ENCODE assay signal across 14 mouse cellular contexts in the genomic region with DNA sequence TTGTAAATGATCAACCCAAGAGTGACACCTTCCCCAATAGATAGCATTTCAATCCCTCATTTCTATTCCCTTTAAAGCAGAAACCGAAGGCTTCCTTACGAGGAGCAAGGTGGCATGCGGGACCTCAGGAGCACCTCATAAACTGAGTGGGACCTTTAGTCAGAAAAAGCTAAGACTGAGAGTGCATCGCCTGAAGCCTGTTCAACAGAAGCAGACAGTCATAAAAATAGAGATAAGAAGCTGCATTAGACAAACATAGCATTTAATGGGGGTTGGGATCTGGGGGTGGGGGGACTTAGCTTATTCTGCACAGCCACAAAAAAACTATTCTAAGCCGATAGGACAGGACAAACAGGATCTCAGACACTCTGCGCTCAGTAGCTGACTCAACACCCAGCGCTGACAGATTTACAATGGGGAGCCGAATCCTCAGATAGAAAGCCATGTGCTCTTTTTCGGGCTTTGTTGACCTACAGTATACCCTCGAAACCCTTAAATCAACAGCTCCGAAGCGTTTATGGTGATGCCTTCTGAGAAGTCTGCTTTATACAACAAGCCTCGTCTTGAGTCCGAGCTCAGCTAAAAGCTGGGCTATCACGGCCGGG. TPM values are rescaled to one million over a fixed set of nuclear protein-coding genes. Genes with fewer than 3 reads are reported as not detected.
A peak's percentile ranks its signal among the peaks of the same experiment; 100 is the strongest.
DNase-seq lines count a peak whose midpoint lies in the region; ATAC-seq and TF ChIP-seq lines count a peak whose summit lies in the region.
"Had no signal": no experiment of that assay in that cellular context is flagged by ENCODE, and none has a peak within 500 bp of the region (broad histone marks: within the 10 kb centered on the region; RNA-seq: fewer than 3 reads in every experiment).

No protein-coding gene starts in this region.

- no peaks in the 10 kb centered on the region; the same call in 1 of the 2 replicates for H3K9me3 ChIP-seq in liver, embryonic 11.5 days (ENCODE audit: control insufficient read depth, low read length)
- H3K9me3 ChIP-seq: embryonic facial prominence, embryonic 13.5 days; forebrain, embryonic 12.5 days; midbrain, embryonic 12.5 days had no signal

- no peaks in the 10 kb centered on the region for H3K27me3 ChIP-seq in kidney, adult 2 months (replicated peaks; ENCODE audit: control insufficient read depth, insufficient read depth, low read length)
- H3K27me3 ChIP-seq in C2C12 (ENCODE audit: control insufficient read depth, insufficient read depth, insufficient read length): no peaks in the 10 kb centered on the region
- H3K27me3 ChIP-seq in liver, embryonic 11.5 days (replicated peaks; ENCODE audit: control insufficient read depth, insufficient read depth, low read length): no peaks in the 10 kb centered on the region
- H3K27me3 ChIP-seq: embryonic facial prominence, embryonic 13.5 days; midbrain, embryonic 12.5 days had no signal

- no peak for TF ChIP-seq CTCF in kidney, adult 2 months (conservative IDR thresholded peaks at IDR 0.05; ENCODE audit: insufficient read depth, insufficient read length, low read depth, low read length)
- no peak for TF ChIP-seq CTCF in C2C12 (IDR thresholded peaks at IDR 0.05; ENCODE audit: control insufficient read depth, insufficient read depth, insufficient read length)

- H3K4me3 ChIP-seq in kidney, adult 2 months (ENCODE audit: insufficient read depth, low read depth, low read length): no peak overlapping the region
- no peak overlapping the region for H3K4me3 ChIP-seq in C2C12 (ENCODE audit: insufficient read depth, poor library complexity, severe bottlenecking)
- no peak overlapping the region for H3K4me3 ChIP-seq in liver, embryonic 11.5 days (ENCODE audit: low read depth, low read length)
- H3K4me3 ChIP-seq: embryonic facial prominence, embryonic 13.5 days; forebrain, embryonic 12.5 days; midbrain, embryonic 12.5 days had no signal

- no peaks in the 10 kb centered on the region for H3K4me1 ChIP-seq in kidney, adult 2 months (ENCODE audit: control insufficient read depth, insufficient read depth, low read length)
- H3K4me1 ChIP-seq in liver, embryonic 11.5 days (replicated peaks; ENCODE audit: control insufficient read depth, insufficient read depth, low read length): no peaks in the 10 kb centered on the region
- H3K4me1 ChIP-seq: embryonic facial prominence, embryonic 13.5 days; forebrain, embryonic 12.5 days; midbrain, embryonic 12.5 days had no signal

- no peaks in the 10 kb centered on the region for H3K79me2 ChIP-seq in C2C12 (ENCODE audit: control insufficient read depth, insufficient read depth)

- no peak for TF ChIP-seq POLR2A in kidney, adult 2 months (IDR thresholded peaks at IDR 0.05; ENCODE audit: low read depth, low read length)

- no peaks in the 10 kb centered on the region for H3K36me3 ChIP-seq in kidney, adult 2 months (ENCODE audit: control insufficient read depth, insufficient read depth, low read length)
- no peaks in the 10 kb centered on the region for H3K36me3 ChIP-seq in C2C12 (ENCODE audit: control insufficient read depth, insufficient read depth)
- H3K36me3 ChIP-seq in liver, embryonic 11.5 days (ENCODE audit: control insufficient read depth, insufficient read depth, low read length): no peaks in the 10 kb centered on the region
- H3K36me3 ChIP-seq: embryonic facial prominence, embryonic 13.5 days; midbrain, embryonic 12.5 days had no signal

- H3K4me2 ChIP-seq in liver, embryonic 11.5 days: no peak overlapping the region
- H3K4me2 ChIP-seq: embryonic facial prominence, embryonic 13.5 days; forebrain, embryonic 12.5 days; midbrain, embryonic 12.5 days had no signal

- WGBS in kidney, adult 2 months: 28% methylated on average over 16 of the region's 16 CpGs
- 60% methylated on average over 16 of the region's 16 CpGs for WGBS in liver, embryonic 11.5 days

- H3ac ChIP-seq in C2C12 (ENCODE audit: control insufficient read depth, insufficient read length, low read depth): no peak overlapping the region

- H3K9ac ChIP-seq in liver, embryonic 11.5 days (ENCODE audit: low read depth, low read length): no peak overlapping the region
- H3K9ac ChIP-seq: embryonic facial prominence, embryonic 13.5 days; forebrain, embryonic 12.5 days; liver, embryonic 14.5 days; midbrain, embryonic 12.5 days had no signal

- H3K79me3 ChIP-seq in C2C12 (ENCODE audit: low read depth): no peaks in the 10 kb centered on the region

- peak; percentile 7 for DNase-seq in kidney, adult 2 months
- DNase-seq in kidney, adult 11 months: no peak
- peak; percentile 43 for DNase-seq in embryo, embryonic 10.5 days (ENCODE audit: low spot score)
- DNase-seq in kidney, postnatal 14 days: peak; percentile 39
- DNase-seq in thymus, postnatal 14 days: no peak
- no peak for DNase-seq in liver, embryonic 11.5 days (ENCODE audit: low spot score)
- DNase-seq: cerebellum, adult 11-12 months had no signal

- no peak overlapping the region for H3K27ac ChIP-seq in kidney, adult 2 months (ENCODE audit: insufficient read depth, low read depth, low read length)
- no peak overlapping the region for H3K27ac ChIP-seq in liver, embryonic 11.5 days (ENCODE audit: low read depth, low read length)
- H3K27ac ChIP-seq: embryonic facial prominence, embryonic 13.5 days; forebrain, embryonic 12.5 days; liver, embryonic 14.5 days; midbrain, embryonic 12.5 days had no signal

- ATAC-seq in liver, embryonic 11.5 days (replicated peaks; ENCODE audit: low FRiP score): no peak
- ATAC-seq: activated CD4-positive, CD25-positive, alpha-beta regulatory T cell, adult 4 months; inflammation-experienced regulatory T-cells, adult 6 months had no signal

TF ChIP-seq in C2C12, 6 proteins besides CTCF, POLR2A, EP300 and RAD21:
- TF ChIP-seq MYOD1 (IDR thresholded peaks at IDR 0.05; ENCODE audit: control insufficient read depth, insufficient read length, low read depth) (no peak), MAX (IDR thresholded peaks at IDR 0.05) (peak; percentile 92), USF1 (IDR thresholded peaks at IDR 0.05; ENCODE audit: low read depth) (no peak), MYOG (IDR thresholded peaks at IDR 0.05; ENCODE audit: control insufficient read depth, extremely low read depth, insufficient read length) (no peak), FOSL1 (IDR thresholded peaks at IDR 0.05; ENCODE audit: insufficient read depth, low read length, poor library complexity, severe bottlenecking) (peak; percentile 45), CEBPB (IDR thresholded peaks at IDR 0.05; ENCODE audit: low read depth) (no peak)

RNA-seq across cellular contexts. Expression of a gene that starts 27.5 kb away (rescaled TPM):
- polyA plus RNA-seq in kidney, adult 2 months (2012; rRNA removed): not detected in 2 replicates
- not detected for polyA plus RNA-seq in C2C12 (2012; fragmentation: generic; extraction: Trizol)
- 1.7 and 1.8 TPM in 2 replicates for polyA plus RNA-seq in liver, embryonic 11.5 days (2014; fragmentation: Nextera tagmentation; extraction: Ambion mirVana)
- polyA plus RNA-seq: inflammation-experienced regulatory T-cells, adult 6 months had no signal

Comparison
In these comparisons a context has a peak if more than half of its experiments do, and no peak if none do; other contexts are left out.
1. DNase-seq: peak in kidney, adult 2 months (single experiment), embryo, embryonic 10.5 days (single experiment) and kidney, postnatal 14 days (single experiment); none in kidney, adult 11 months (single experiment), thymus, postnatal 14 days (single experiment) and liver, embryonic 11.5 days (single experiment).